Mouse (Mus musculus) splenic B cell, adult 2 months (primary cell): ENCODE measurements around the gene Pdzd3.

Source experiments
- DNase-seq: peaks from one replicate; pipeline ENCODE4 v3.0.0-alpha.2; 2011; ENCODE audit warnings: low read depth, low spot score
- H3K27me3 ChIP-seq: 2 replicates; pipeline ENCODE4 v1.6.1; 2012; ENCODE audit warnings: mild to moderate bottlenecking, low read length, moderate library complexity, mixed read lengths; ENCODE audit not compliant: control insufficient read depth, poor library complexity, insufficient read depth, severe bottlenecking
- H3K36me3 ChIP-seq: 2 replicates; pipeline ENCODE4 v1.6.1; 2012; ENCODE audit warnings: mild to moderate bottlenecking, low read length, moderate library complexity, mixed read lengths; ENCODE audit not compliant: control insufficient read depth, poor library complexity, insufficient read depth, severe bottlenecking

Gene Pdzd3

DNA sequence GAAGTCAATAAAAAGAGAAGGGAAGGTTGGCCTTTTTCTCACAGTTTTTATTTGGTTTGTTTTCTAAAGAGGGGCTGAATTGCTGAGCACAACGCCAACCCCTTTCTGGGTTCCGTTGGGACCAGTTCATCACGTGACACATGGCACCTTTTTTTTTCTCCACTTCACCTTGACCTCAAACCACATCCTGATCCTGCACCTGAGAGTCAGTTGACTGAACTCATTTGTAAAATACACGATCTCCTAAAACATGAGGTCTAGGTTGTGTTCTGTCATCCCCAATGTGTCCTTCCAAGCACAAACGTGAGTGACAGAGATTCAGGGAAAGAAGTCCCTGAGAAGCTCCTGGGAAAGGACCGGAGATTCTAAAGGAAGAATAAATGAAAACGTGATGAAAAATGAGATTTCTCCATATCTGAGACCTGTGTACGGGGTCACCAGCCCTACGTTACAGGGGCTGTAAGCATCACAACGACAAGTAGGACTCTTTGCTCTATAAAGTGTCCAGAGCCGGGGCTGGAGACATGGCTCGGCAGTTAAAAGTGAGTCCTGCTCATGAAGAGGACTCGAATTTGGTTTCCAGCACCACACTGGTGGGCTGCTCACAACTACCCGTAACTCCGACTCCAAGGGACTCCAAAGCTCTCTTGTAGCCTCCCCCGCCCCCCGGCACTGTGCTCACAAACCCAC lies 12.6 kb downstream of the Pdzd3 start:
- H3K27me3 ChIP-seq = no peaks in the 10 kb centered on the region
- DNase-seq = peak; percentile 73
- no peaks in the 10 kb centered on the region for H3K36me3 ChIP-seq

DNA sequence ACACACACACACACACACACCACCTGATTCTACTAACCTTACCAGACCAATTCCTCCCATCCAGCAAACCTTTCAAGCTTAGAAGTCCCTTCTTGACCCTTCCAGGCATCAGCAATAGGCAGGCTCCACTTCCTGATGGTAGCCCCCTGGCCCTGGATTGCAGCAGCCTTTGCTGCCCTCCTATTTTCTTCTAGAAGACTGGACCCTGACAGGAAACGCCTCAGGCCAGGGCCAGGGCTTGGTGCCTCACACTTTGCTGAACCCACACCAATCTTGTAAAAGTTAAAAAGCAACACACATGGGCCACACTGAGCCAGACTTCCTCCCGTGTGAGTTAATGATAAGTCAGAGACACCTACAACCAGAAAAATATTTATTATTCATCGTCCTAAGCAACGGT lies 14.1 kb downstream of the Pdzd3 start:
- Histone ChIP-seq H3K27me3 (no peaks in the 10 kb centered on the region), H3K36me3 (no peaks in the 10 kb centered on the region)
- no peak for DNase-seq

DNA sequence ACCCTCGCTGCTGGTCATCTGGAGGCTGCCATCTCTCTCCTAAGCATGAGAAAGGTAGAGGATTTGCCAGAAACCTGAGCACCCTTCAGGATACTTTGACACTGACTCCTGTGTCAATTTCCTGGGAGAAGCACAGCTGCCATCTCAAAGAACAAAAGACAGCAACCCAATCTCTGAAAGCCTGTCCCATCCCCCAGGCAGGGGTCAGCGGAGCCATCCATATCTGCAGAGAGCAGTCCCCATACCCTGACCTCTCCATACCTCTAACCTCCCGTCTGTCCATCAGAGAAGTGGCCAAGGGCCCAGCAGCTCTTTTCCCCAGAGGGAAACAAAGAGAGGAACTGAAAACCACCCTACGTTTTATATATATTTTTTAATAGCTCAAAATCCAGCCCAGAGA lies 14.7 kb downstream of the Pdzd3 start:
- DNase-seq = no peak
- Histone ChIP-seq H3K27me3 (no peaks in the 10 kb centered on the region), H3K36me3 (no peaks in the 10 kb centered on the region)

DNA sequence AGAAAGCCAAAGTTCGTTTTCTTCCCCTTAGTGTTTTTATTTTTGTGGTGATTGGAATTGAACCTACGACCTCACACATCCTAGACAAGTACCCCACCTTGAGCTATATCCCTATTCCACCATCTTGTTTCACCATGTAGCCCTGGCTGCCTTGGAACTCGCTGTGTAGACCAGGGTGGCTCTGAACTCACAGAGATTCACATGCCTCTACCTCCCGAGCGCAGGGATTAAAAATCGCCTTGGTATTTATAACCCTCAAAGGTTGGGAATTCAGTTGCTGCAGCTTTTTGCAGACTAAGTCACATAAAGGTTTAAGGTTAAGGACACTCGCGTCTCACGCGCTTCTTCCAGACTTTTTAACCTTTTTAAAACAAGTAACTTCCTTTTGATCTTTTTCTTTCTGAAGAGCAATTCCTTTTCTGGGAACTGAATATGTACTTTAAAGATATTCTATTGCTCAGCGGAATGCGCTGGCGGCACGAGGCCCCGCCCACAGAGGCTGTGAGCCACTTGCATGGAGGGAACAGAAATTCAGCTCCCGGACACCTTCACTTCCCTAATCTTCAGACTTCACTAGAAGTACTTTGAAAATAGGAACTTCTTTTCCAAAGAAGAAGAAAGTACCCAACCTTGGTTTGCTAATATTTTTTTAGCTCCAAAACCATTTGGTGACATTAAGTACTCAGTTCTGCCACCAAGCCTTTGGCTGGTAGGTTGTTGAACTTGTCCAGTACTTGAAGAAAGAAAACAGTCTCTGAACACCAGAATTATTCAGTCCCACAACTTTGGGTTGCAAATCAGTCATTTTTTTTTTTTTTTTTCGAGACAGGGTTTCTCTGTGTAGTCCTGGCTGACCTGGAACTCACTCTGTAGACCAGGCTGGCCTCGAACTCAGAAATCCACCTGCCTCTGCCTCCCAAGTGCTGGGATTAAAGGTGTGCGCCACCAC lies 16.5 kb downstream of the Pdzd3 start:
- DNase-seq = peak; percentile 76

DNA sequence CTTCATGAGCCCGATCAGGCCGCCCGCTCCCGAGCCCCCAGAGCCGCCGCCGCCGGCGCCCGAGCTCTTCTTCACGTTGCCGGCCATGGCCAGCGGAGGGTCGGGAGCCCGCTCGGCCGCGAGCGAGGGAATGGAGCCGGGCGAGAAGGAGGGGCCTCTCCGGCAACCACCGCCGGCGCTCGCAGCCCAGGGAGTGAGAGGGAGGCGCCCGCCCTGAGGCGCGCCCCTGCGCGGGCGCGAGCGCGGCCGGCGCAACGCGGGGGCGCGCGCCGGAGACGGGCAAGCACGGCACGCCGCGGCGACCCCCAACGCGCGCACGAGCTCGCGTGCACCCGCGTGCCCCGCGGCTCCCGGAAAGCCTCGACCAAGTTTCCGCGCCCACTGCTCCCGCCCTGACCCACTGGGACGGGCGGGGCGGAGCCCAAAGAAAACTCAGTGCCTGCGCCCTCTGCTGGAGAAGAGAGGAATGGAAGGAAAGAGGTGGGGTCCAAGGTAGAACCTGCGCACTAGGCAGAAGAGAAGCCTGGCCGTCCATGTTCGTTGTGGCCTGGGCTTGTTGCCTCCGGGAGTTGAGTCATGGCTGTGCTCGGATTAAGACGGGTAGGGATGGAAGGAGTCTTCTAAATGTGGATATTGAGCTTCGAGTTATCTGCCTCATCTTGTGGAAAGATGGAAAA lies 17.3 kb downstream of the Pdzd3 start, which contains the start of gene Cbl:
Cbl (minus strand) TSS at position 248 of the 677 bp plus-strand sequence.
- peak; percentile 98 for DNase-seq
- H3K27me3 ChIP-seq = no peaks in the 10 kb centered on the region
- H3K36me3 ChIP-seq = no peaks in the 10 kb centered on the region

More for the DNA sequence above, 16.5 kb downstream of the Pdzd3 start:
- no peaks in the 10 kb centered on the region for H3K27me3 ChIP-seq
- H3K36me3 ChIP-seq = no peaks in the 10 kb centered on the region

DNA sequence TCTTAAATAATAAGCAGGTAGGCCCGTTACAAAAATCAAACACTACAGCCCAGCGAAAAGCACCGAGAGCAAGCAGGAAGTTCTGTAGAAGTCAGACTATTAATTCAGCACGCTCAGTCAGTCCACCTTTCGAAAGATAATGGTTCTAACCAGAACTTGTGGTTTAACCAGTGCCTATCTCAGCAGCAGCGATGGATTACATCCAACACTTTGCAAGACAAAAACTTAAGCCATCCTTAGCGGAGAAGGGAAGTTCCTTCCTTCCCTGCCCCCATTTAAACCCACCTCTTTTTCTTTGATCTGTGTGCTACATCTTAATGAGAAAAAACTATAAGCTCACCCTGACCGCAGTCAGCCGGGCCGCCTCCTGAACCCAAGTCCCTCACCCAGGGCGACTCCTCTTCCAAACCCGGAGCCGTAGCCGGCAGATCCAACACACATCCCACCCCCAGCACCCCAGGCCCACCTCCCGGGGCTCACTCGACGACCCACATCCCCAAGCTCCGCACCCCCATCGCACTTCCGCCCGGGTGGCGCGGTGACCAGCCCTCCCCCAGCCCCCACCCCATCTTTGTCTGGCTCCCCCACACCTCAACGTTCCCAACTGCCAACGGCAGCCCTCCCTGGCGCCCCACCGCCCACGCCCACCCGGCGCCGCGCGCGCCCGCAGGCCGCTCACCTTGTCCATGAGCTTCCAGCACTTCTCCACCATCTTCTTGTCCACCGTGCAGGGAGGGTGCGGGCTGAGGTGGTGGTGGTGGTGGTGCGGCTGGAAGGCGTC lies 18.1 kb downstream of the Pdzd3 start:
- peak; percentile 40 for DNase-seq
- Histone ChIP-seq H3K27me3 (no peaks in the 10 kb centered on the region), H3K36me3 (no peaks in the 10 kb centered on the region)

DNA sequence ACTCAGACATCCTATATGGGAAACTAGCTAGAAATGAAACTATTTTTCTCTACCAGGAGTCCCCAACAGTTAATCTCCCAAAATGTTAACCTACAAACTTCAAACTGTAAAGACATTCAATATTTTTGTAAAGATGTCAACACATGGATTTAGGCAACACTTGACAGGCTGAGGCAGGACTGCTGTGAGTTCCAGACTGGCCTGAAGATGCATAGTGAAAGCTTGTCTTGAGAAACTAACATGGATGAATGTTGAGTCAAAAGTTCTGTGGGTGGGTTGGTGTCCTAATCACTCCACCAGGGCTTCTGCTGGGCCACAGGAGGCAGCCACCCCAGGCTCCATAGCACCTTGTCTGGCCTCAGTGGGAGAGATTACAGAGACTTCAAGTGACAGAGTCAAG lies 19.7 kb downstream of the Pdzd3 start:
- no peaks in the 10 kb centered on the region for H3K27me3 ChIP-seq
- no peak for DNase-seq
- no peaks in the 10 kb centered on the region for H3K36me3 ChIP-seq

DNA sequence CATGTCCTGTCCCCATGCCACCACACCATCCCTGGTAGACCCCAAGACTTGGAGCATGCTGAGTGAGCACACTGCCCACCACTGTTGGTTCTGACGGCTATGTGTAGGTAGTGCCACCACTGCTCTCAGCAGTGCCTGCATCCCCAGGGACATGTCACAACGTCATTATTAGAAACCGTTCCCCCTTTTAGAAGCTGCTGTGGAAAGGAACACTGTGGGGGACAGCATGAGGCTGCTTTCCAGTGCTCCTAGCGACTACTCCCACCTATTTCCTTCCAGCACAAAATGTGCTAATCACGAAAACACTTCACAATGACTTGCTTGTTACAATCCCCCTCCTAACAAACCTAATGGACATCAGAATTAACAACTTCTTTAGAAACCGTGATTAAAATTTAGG lies 25.3 kb downstream of the Pdzd3 start:
- DNase-seq = peak; percentile 37
- no peaks in the 10 kb centered on the region for H3K36me3 ChIP-seq
- no peaks in the 10 kb centered on the region for H3K27me3 ChIP-seq

DNA sequence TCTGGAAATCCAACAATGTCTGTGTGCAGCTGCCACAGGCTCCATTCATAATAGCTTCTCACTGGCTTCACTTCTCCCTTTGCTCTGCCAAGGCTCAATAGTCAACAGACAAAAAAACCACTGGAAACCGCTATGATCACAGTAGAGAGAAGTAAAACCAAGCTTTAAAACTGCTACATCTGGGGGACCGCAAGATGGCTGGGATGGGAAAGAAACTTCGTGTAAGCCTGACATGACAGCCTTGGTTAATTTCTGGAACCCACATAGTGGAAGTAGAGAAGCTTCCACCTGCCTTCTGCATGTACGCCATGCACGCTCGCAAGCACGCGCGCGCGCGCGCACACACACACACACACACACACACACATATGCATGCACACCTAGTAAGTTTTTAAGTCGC lies 37.7 kb downstream of the Pdzd3 start:
- Histone ChIP-seq H3K27me3 (no peaks in the 10 kb centered on the region), H3K36me3 (peaks cover 2% of the 10 kb centered on the region; the same call in 1 of the 2 replicates)
- DNase-seq = peak; percentile 73

DNA sequence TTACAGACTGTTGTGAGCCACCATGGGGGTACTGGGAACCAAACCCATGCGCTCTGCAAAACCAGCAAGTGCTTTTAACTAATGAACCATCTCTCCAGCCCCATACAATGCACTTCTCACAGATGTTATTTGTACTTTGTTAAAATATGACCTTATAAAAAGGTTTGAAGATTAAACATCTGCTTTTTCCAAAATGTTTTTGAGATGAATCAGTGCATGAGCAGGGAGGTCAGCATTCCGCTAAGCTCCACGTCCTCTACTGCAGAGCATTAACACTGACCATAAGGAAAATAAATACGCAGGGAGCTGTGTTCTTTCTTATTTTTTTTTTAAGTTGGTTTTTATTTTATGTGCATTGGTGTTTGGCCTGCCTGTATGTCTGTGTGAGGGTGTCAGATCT lies 38.9 kb downstream of the Pdzd3 start:
- Histone ChIP-seq H3K27me3 (no peaks in the 10 kb centered on the region), H3K36me3 (peaks cover 2% of the 10 kb centered on the region; the same call in 1 of the 2 replicates)
- no peak for DNase-seq

DNA sequence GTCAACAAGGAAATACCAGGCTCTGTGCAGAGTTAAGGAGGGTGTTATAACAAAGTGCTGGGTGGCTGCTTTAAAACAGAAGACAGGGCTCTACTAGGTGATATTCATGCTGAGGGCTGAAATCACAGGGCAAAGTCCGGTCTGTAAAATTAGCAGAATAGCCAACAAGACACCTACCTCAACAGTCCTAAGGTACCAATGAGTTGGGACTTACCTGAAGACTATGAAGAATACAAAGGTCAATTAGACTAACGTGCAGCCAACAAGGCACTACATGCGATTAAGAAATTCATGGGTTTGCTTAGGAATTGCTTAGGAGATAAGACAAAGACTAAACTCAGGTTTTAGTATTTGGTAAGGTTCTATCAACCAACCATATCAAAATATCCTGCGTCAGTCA lies 41.9 kb downstream of the Pdzd3 start:
- no peaks in the 10 kb centered on the region for H3K27me3 ChIP-seq
- no peak for DNase-seq
- peaks cover 2% of the 10 kb centered on the region; the same call in 1 of the 2 replicates for H3K36me3 ChIP-seq

DNA sequence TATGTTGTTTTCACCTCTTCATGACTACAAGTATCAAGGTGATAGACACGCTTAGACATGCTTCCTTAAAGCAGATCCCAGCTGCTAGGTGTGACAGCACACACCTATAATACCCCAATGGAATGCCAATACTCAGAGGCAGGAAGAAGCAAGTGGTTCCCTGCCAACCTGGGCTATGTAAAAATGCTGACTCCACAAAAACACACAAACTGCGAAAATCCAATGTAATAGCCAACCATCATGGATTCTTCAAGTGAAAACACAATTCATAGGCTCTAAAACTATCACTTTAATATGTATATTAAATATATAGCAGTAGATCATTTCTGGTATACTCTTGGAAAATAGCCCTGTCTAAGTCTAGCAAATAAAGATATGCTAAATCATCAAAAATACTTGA lies 43.4 kb downstream of the Pdzd3 start:
- no peaks in the 10 kb centered on the region for H3K27me3 ChIP-seq
- no peak for DNase-seq
- peaks cover 2% of the 10 kb centered on the region; the same call in 1 of the 2 replicates for H3K36me3 ChIP-seq

DNA sequence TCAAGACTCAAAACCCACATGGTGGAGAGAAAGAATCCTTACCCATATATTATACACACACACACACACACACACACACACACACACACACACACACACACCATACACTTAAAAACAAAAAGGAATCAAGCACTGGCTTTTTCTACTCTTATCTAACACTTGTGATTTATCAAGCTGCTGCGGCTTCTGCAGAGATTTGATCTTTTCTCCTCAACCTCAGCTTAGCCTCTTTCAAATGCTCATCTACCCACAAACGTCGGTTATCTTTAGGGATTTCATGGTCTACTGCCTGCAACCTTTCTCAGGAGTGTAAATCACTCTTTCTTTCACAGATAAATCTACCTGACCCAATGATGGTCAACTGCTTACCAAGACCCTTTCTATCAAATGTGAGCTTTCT lies 50.8 kb downstream of the Pdzd3 start:
- 0 out of 2 replicates have a peak, but pooled peaks cover 2% of the 10 kb centered on the region for H3K36me3 ChIP-seq
- no peaks in the 10 kb centered on the region for H3K27me3 ChIP-seq
- DNase-seq = no peak

DNA sequence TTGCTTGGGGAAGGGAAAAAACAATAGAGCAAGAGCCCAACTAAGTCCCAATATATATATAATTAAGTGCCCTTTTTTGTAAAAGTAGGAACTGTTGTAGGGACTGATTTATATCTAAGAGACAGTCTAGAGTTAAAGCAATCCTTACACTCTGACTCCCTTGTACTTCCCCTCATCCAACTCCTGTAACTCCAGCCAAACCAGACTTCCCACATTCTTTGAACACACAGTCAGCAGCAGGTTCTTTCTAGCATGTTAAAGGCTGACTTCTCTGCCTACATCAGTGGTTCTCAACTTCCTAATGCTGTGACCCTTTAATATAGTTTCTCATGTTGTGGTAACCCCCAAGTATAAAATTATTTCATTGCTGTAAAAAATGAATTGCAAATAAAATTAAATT lies 51.7 kb downstream of the Pdzd3 start:
- Histone ChIP-seq H3K36me3 (0 out of 2 replicates have a peak, but pooled peaks cover 2% of the 10 kb centered on the region), H3K27me3 (no peaks in the 10 kb centered on the region)
- no peak for DNase-seq
